In the genomic region with DNA sequence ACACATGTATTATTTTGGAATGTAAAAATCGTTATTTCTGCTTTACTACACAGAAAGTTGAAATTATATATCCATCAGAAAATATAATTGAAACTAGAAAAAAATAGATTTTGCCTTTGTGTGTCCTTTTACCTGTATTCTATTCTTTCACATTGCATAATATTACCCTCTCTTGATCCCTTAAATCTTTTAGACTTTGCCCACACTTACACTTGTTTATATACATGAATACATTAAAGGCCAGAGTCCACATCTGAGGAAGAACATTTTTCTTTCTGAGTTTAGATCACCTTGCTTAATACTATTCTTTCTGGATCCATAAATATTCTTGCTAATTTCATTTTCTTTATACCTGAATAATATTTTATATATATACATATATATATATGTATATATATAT, we compare ENCODE assay signal across 30 mouse cellular contexts.
"Had no signal": no experiment of that assay in that cellular context is flagged by ENCODE, and none has a peak within 500 bp of the region (broad histone marks: within the 10 kb centered on the region; RNA-seq: fewer than 3 reads in every experiment).

No protein-coding gene starts in this region.

- H3K4me1 ChIP-seq: limb, embryonic 10.5 days; limb, embryonic 12.5 days; limb, embryonic 13.5 days; limb, embryonic 15.5 days; liver, embryonic 12.5 days; liver, embryonic 13.5 days; liver, embryonic 15.5 days; lung, embryonic 15.5 days; megakaryocyte, embryonic 14.5 days; midbrain, embryonic 10.5 days; midbrain, embryonic 12.5 days; midbrain, embryonic 13.5 days; midbrain, embryonic 15.5 days had no signal

- H3K27me3 ChIP-seq: limb, embryonic 12.5 days; limb, embryonic 13.5 days; limb, embryonic 15.5 days; liver, embryonic 12.5 days; liver, embryonic 13.5 days; liver, embryonic 15.5 days; lung, embryonic 15.5 days; megakaryocyte, embryonic 14.5 days; midbrain, embryonic 12.5 days; midbrain, embryonic 13.5 days; midbrain, embryonic 15.5 days had no signal

- DNase-seq: left cerebral cortex, postnatal 4 days; liver; liver, embryonic 13.5 days; liver, postnatal 0 days; lung, adult 18-20 months; lung, adult 2 months; lung, embryonic 14.5 days; lung, postnatal 10 days; lung, postnatal 14 days; lung, postnatal 36 days; lung, postnatal 4 days; midbrain, embryonic 14.5 days had no signal

- ATAC-seq: liver, embryonic 12.5 days; liver, postnatal 0 days; midbrain, embryonic 13.5 days; midbrain, embryonic 15.5 days; midbrain, embryonic 16.5 days had no signal

- H3K4me3 ChIP-seq: limb, embryonic 10.5 days; limb, embryonic 12.5 days; limb, embryonic 13.5 days; limb, embryonic 15.5 days; liver, embryonic 12.5 days; liver, embryonic 13.5 days; liver, embryonic 15.5 days; lung, embryonic 15.5 days; megakaryocyte, embryonic 14.5 days; midbrain, embryonic 10.5 days; midbrain, embryonic 12.5 days; midbrain, embryonic 13.5 days; midbrain, embryonic 15.5 days; myocyte had no signal

- H3K4me2 ChIP-seq: limb, embryonic 12.5 days; limb, embryonic 13.5 days; limb, embryonic 15.5 days; liver, embryonic 11.5 days; liver, embryonic 12.5 days; liver, embryonic 13.5 days; liver, embryonic 15.5 days; lung, embryonic 14.5 days; lung, embryonic 15.5 days; midbrain, embryonic 11.5 days; midbrain, embryonic 12.5 days; midbrain, embryonic 13.5 days; midbrain, embryonic 15.5 days had no signal

- H3K36me3 ChIP-seq: limb, embryonic 15.5 days; midbrain, embryonic 12.5 days; midbrain, embryonic 15.5 days had no signal

- H3K9me3 ChIP-seq: limb, embryonic 10.5 days; limb, embryonic 12.5 days; limb, embryonic 13.5 days; limb, embryonic 15.5 days; liver, embryonic 12.5 days; liver, embryonic 13.5 days; liver, embryonic 15.5 days; lung, embryonic 15.5 days; megakaryocyte, embryonic 14.5 days; midbrain, embryonic 10.5 days; midbrain, embryonic 12.5 days; midbrain, embryonic 13.5 days; midbrain, embryonic 15.5 days had no signal

- H3K9ac ChIP-seq: limb, embryonic 12.5 days; limb, embryonic 13.5 days; limb, embryonic 15.5 days; liver, embryonic 12.5 days; liver, embryonic 13.5 days; liver, embryonic 14.5 days; liver, embryonic 15.5 days; liver, postnatal 0 days; lung, embryonic 14.5 days; lung, embryonic 15.5 days; midbrain, embryonic 12.5 days; midbrain, embryonic 13.5 days; midbrain, embryonic 15.5 days had no signal

- H3K27ac ChIP-seq: limb, embryonic 10.5 days; limb, embryonic 12.5 days; limb, embryonic 13.5 days; limb, embryonic 15.5 days; liver, embryonic 12.5 days; liver, embryonic 13.5 days; liver, embryonic 14.5 days; liver, embryonic 15.5 days; lung, embryonic 15.5 days; macrophage; midbrain, embryonic 10.5 days; midbrain, embryonic 12.5 days; midbrain, embryonic 13.5 days; midbrain, embryonic 15.5 days had no signal
